Comparison of ENCODE assay signal across 9 mouse cellular contexts in the genomic region with DNA sequence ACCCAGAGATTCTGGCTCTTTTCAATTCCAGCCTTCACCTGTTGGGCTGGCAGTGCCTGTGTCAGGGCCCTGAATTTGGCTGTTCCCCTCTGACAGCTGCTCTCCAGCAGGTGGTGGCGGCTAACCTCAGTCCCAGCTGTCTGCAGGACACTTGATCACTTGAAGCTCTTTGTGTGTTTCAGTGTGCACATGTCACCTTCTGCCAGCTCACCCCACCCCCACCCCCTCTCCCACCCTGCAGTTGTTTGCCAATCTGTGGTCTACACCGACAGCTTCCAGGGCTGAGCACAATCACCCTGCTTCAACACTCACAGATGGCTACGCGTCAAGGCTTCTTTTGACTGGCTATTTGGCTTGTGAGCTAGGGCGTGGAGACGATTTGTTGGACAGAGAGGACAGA.
DNase-seq lines count a peak whose midpoint lies in the region; ATAC-seq and TF ChIP-seq lines count a peak whose summit lies in the region.
"Had no signal": no experiment of that assay in that cellular context is flagged by ENCODE, and none has a peak within 500 bp of the region (broad histone marks: within the 10 kb centered on the region; RNA-seq: fewer than 3 reads in every experiment).

No protein-coding gene starts in this region.

- no peak overlapping the region for H3K9ac ChIP-seq in forebrain, embryonic 13.5 days
- H3K9ac ChIP-seq: stomach, embryonic 15.5 days had no signal

- WGBS in forebrain, embryonic 13.5 days: 37% methylated on average over 6 of the region's 6 CpGs

- H3K27ac ChIP-seq in forebrain, embryonic 13.5 days: peak overlapping the region; percentile 35; the same call in 1 of the 2 replicates
- H3K27ac ChIP-seq: stomach, embryonic 15.5 days had no signal

- peaks cover 5% of the 10 kb centered on the region; the same call in 1 of the 2 replicates for H3K4me1 ChIP-seq in forebrain, embryonic 13.5 days
- H3K4me1 ChIP-seq: stomach, embryonic 15.5 days had no signal

- TF ChIP-seq POLR2A in brain, embryonic 14.5 days (IDR thresholded peaks at IDR 0.05; ENCODE audit: borderline replicate concordance, extremely low read depth, insufficient read depth, insufficient read length, poor library complexity, severe bottlenecking): no peak

- H3K4me3 ChIP-seq in forebrain, embryonic 13.5 days: no peak overlapping the region
- H3K4me3 ChIP-seq: stomach, embryonic 15.5 days had no signal

- no peaks in the 10 kb centered on the region for H3K36me3 ChIP-seq in forebrain, embryonic 13.5 days (ENCODE audit: poor library complexity, severe bottlenecking)
- H3K36me3 ChIP-seq: stomach, embryonic 15.5 days had no signal

- peak; percentile 3 to 10 for DNase-seq in B cell, adult 2 months
- peak; percentile 88 for DNase-seq in brain, embryonic 14.5 days (ENCODE audit: low read depth)
- peak; percentile 36 to 49 for DNase-seq in thymus, postnatal 10 days (ENCODE audit: low spot score in 2 of 2)
- DNase-seq in urinary bladder, postnatal 25 days (ENCODE audit: low spot score): no peak
- no peak for DNase-seq in lung, adult 18-20 months

- H3K9me3 ChIP-seq in forebrain, embryonic 13.5 days (replicated peaks): no peaks in the 10 kb centered on the region
- H3K9me3 ChIP-seq: stomach, embryonic 15.5 days had no signal

- H3K4me2 ChIP-seq in forebrain, embryonic 13.5 days: no peak overlapping the region
- H3K4me2 ChIP-seq: stomach, embryonic 15.5 days had no signal

- 0 out of 2 replicates have a peak, but pooled peaks cover 3% of the 10 kb centered on the region for H3K27me3 ChIP-seq in forebrain, embryonic 13.5 days
- H3K27me3 ChIP-seq: stomach, embryonic 15.5 days had no signal

- peak; percentile 91 for ATAC-seq in forebrain, embryonic 13.5 days
- ATAC-seq in megakaryocyte progenitor cell, adult 5-6 weeks (replicated peaks; ENCODE audit: poor library complexity): 0 out of 2 replicates have a peak, but pooled peaks have one; percentile 26
- ATAC-seq in frontal cortex, adult (ENCODE audit: low TSS enrichment): no peak

- no peak for TF ChIP-seq CTCF in brain, embryonic 14.5 days (IDR thresholded peaks at IDR 0.05; ENCODE audit: borderline replicate concordance, extremely low read depth, insufficient read depth, insufficient read length)

Comparison
In these comparisons a context has a peak if more than half of its experiments do, and no peak if none do; other contexts are left out.
1. DNase-seq: peak in B cell, adult 2 months (2 of 2), brain, embryonic 14.5 days (single experiment) and thymus, postnatal 10 days (2 of 2); none in urinary bladder, postnatal 25 days (single experiment) and lung, adult 18-20 months (0 of 2).